Mouse (Mus musculus) brain, embryonic 14.5 days (tissue): Measurements from ENCODE around the gene Serinc1. TPM values are rescaled to one million over a fixed set of nuclear protein-coding genes. Genes with fewer than 3 reads are reported as not detected.

Experiments used
- DNase-seq: peaks from one replicate; pipeline ENCODE4 v3.0.0-alpha.2; 2011; ENCODE audit warnings: low read depth
- CTCF ChIP-seq: fragments of 200-500 bp; IDR thresholded peaks from 2 replicates; pipeline ENCODE4 v1.5.1; 2012; ENCODE audit warnings: inconsistent platforms, mild to moderate bottlenecking, moderate library complexity, borderline replicate concordance; ENCODE audit not compliant: insufficient read depth, insufficient read length; ENCODE audit errors: extremely low read depth
- POLR2A ChIP-seq: fragments of 200-500 bp; IDR thresholded peaks from 2 replicates; pipeline ENCODE4 v1.6.1; 2012; ENCODE audit warnings: mild to moderate bottlenecking, inconsistent platforms, borderline replicate concordance; ENCODE audit not compliant: poor library complexity, insufficient read depth, insufficient read length, severe bottlenecking; ENCODE audit errors: extremely low read depth
- polyA plus RNA-seq: library from polyadenylated mRNA; depleted of rRNA; stranded (reverse); fragments of >200 nt; gene quantifications from 2 replicates; pipeline ENCODE4 v1.2.3, GENCODE M21; 2012; rRNA removed

Gene Serinc1
- polyA plus RNA-seq, 1 experiment, result 289 TPM

- TF ChIP-seq POLR2A (no peak), CTCF (no peak)
- DNase-seq, result no peak
These were observed 50.6 kb downstream of the Serinc1 start for GRCm38 (mm10) chr10:57481717-57482116.

GRCm38 (mm10) chr10:57477121-57477843 is 55.0 kb downstream of the Serinc1 start:
- TF ChIP-seq CTCF (no peak), POLR2A (no peak)
- no peak for DNase-seq

Other genes with a start within 250 kb of the Serinc1 start
- gene Hsf2, start 46.1 kb downstream of the Serinc1 start, polyA plus RNA-seq, result 45.3 and 54.0 TPM in 2 replicates
- 1.0 and 1.2 TPM in 2 replicates for gene Pkib, start 99.5 kb upstream of the Serinc1 start, polyA plus RNA-seq